In the genomic region with DNA sequence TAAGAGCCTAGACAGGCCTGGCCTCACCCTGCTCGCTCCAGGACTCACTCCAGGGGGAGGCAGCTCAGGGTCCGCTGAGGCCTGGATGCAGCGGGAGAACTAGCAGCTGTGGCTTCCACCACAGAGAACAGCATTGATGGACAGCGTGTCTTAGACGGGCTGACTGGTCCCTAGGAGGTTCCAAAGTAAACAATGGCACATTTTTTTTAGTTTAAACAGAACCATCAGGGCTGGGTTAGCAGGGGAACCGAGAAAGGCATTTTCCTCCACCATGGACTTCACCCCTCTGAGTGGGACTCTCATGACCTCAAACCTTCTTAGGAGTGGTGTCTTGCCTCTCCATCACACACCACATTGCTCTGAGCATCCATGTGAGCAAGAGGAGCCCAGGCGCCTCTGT, we compare ENCODE assay signal across 11 mouse cellular contexts. TPM values are rescaled to one million over a fixed set of nuclear protein-coding genes. Genes with fewer than 3 reads are reported as not detected.
DNase-seq lines count a peak whose midpoint lies in the region; ATAC-seq lines count a peak whose summit lies in the region.
"Had no signal": no experiment of that assay in that cellular context is flagged by ENCODE, and none has a peak within 500 bp of the region (broad histone marks: within the 10 kb centered on the region; RNA-seq: fewer than 3 reads in every experiment).

No protein-coding gene starts in this region.

- DNase-seq in heart, adult 8-10 months (ENCODE audit: low spot score), result no peak
- no peak for DNase-seq in midbrain, embryonic 14.5 days
- no peak for DNase-seq in intestine, embryonic 14.5 days (ENCODE audit: low spot score)
- no peak for DNase-seq in MN1 (ENCODE audit: low spot score)
- no peak for DNase-seq in urinary bladder, postnatal 4 days (ENCODE audit: low spot score in 2 of 2)
- DNase-seq: cerebellum, adult 9-11 months; liver, embryonic 13.5 days had no signal

- peaks cover 10% of the 10 kb centered on the region for H3K36me3 ChIP-seq in heart, embryonic 11.5 days (ENCODE audit: control insufficient read depth, insufficient read depth, low read length)
- H3K36me3 ChIP-seq in midbrain, embryonic 14.5 days (ENCODE audit: control insufficient read depth, insufficient read depth, low read length), result peaks cover 17% of the 10 kb centered on the region
- peaks cover 4% of the 10 kb centered on the region for H3K36me3 ChIP-seq in midbrain, embryonic 16.5 days (ENCODE audit: control insufficient read depth, insufficient read depth, low read length)
- H3K36me3 ChIP-seq in intestine, embryonic 14.5 days (ENCODE audit: control insufficient read depth, insufficient read depth, low read length), result peaks cover 18% of the 10 kb centered on the region
- no peaks in the 10 kb centered on the region for H3K36me3 ChIP-seq in stomach, embryonic 16.5 days (ENCODE audit: control insufficient read depth, insufficient read depth, low read length)

- H3K27me3 ChIP-seq in heart, embryonic 11.5 days (ENCODE audit: control insufficient read depth, insufficient read depth, low read length), result no peaks in the 10 kb centered on the region
- no peaks in the 10 kb centered on the region for H3K27me3 ChIP-seq in midbrain, embryonic 14.5 days (ENCODE audit: control insufficient read depth, insufficient read depth, low read length)
- H3K27me3 ChIP-seq in midbrain, embryonic 16.5 days (ENCODE audit: control insufficient read depth, insufficient read depth, low read depth, low read length), result no peaks in the 10 kb centered on the region
- H3K27me3 ChIP-seq in intestine, embryonic 14.5 days (replicated peaks; ENCODE audit: control insufficient read depth, insufficient read depth, low read length), result no peaks in the 10 kb centered on the region
- no peaks in the 10 kb centered on the region for H3K27me3 ChIP-seq in stomach, embryonic 16.5 days (ENCODE audit: control insufficient read depth, insufficient read depth, low read length)
- H3K27me3 ChIP-seq: liver, embryonic 13.5 days had no signal

- ATAC-seq in heart, embryonic 11.5 days (replicated peaks; ENCODE audit: insufficient number of reproducible peaks, low FRiP score, low TSS enrichment), result no peak
- ATAC-seq in midbrain, embryonic 14.5 days (ENCODE audit: low FRiP score, low TSS enrichment), result no peak
- ATAC-seq in midbrain, embryonic 16.5 days, result no peak
- no peak for ATAC-seq in intestine, embryonic 14.5 days (replicated peaks; ENCODE audit: low FRiP score, low TSS enrichment, low read depth)
- ATAC-seq in stomach, embryonic 16.5 days (ENCODE audit: insufficient read depth, low FRiP score), result no peak

- H3K9me3 ChIP-seq in heart, embryonic 11.5 days (replicated peaks; ENCODE audit: control insufficient read depth, low read length), result no peaks in the 10 kb centered on the region
- no peaks in the 10 kb centered on the region for H3K9me3 ChIP-seq in midbrain, embryonic 14.5 days (ENCODE audit: control insufficient read depth, low read length)
- no peaks in the 10 kb centered on the region for H3K9me3 ChIP-seq in midbrain, embryonic 16.5 days (replicated peaks; ENCODE audit: control insufficient read depth, low read length, poor library complexity, severe bottlenecking)
- H3K9me3 ChIP-seq in intestine, embryonic 14.5 days (ENCODE audit: control insufficient read depth, low read length), result no peaks in the 10 kb centered on the region
- H3K9me3 ChIP-seq in stomach, embryonic 16.5 days (replicated peaks; ENCODE audit: control insufficient read depth, low read length), result no peaks in the 10 kb centered on the region
- H3K9me3 ChIP-seq: liver, embryonic 13.5 days had no signal

- H3K27ac ChIP-seq in heart, embryonic 11.5 days (ENCODE audit: low read depth, low read length), result no peak overlapping the region
- 0 out of 2 replicates have a peak overlapping the region, but pooled peaks have one; percentile 13 for H3K27ac ChIP-seq in midbrain, embryonic 14.5 days (replicated peaks; ENCODE audit: low read depth, low read length)
- no peak overlapping the region for H3K27ac ChIP-seq in midbrain, embryonic 16.5 days (ENCODE audit: low read length)
- peak overlapping the region; percentile 69; the same call in 1 of the 2 replicates for H3K27ac ChIP-seq in intestine, embryonic 14.5 days (ENCODE audit: low read depth)
- peak overlapping the region; percentile 91 for H3K27ac ChIP-seq in stomach, embryonic 16.5 days (ENCODE audit: low read length)
- H3K27ac ChIP-seq: liver, embryonic 13.5 days had no signal

- no peak overlapping the region; the same call in 1 of the 2 replicates for H3K4me2 ChIP-seq in heart, embryonic 11.5 days
- H3K4me2 ChIP-seq in midbrain, embryonic 14.5 days (ENCODE audit: low read length), result no peak overlapping the region
- H3K4me2 ChIP-seq in midbrain, embryonic 16.5 days (ENCODE audit: low read length), result no peak overlapping the region
- no peak overlapping the region for H3K4me2 ChIP-seq in intestine, embryonic 14.5 days (ENCODE audit: low read length)
- no peak overlapping the region for H3K4me2 ChIP-seq in stomach, embryonic 16.5 days (ENCODE audit: low read depth, low read length)
- H3K4me2 ChIP-seq: liver, embryonic 13.5 days had no signal

- no peak overlapping the region for H3K4me3 ChIP-seq in heart, embryonic 11.5 days (ENCODE audit: low read depth, low read length)
- H3K4me3 ChIP-seq in midbrain, embryonic 14.5 days (replicated peaks; ENCODE audit: low read depth, low read length), result no peak overlapping the region
- H3K4me3 ChIP-seq in midbrain, embryonic 16.5 days (ENCODE audit: low read depth, low read length), result no peak overlapping the region
- no peak overlapping the region for H3K4me3 ChIP-seq in intestine, embryonic 14.5 days (ENCODE audit: low read depth, low read length)
- H3K4me3 ChIP-seq in stomach, embryonic 16.5 days (replicated peaks; ENCODE audit: low read length), result no peak overlapping the region
- H3K4me3 ChIP-seq: liver, embryonic 13.5 days had no signal

- WGBS in heart, embryonic 11.5 days (ENCODE audit: insufficient replicate concordance), result 40% methylated on average over 7 of the region's 7 CpGs
- WGBS in midbrain, embryonic 14.5 days, result 38% methylated on average over 7 of the region's 7 CpGs
- WGBS in midbrain, embryonic 16.5 days, result 45% methylated on average over 7 of the region's 7 CpGs
- WGBS in intestine, embryonic 14.5 days, result 36% methylated on average over 7 of the region's 7 CpGs
- 26% methylated on average over 7 of the region's 7 CpGs for WGBS in stomach, embryonic 16.5 days

- H3K4me1 ChIP-seq in heart, embryonic 11.5 days (ENCODE audit: control insufficient read depth, insufficient read depth, low read length), result peaks cover 12% of the 10 kb centered on the region; the same call in 1 of the 2 replicates
- no peaks in the 10 kb centered on the region for H3K4me1 ChIP-seq in midbrain, embryonic 14.5 days (ENCODE audit: control insufficient read depth, insufficient read depth, low read length)
- no peaks in the 10 kb centered on the region for H3K4me1 ChIP-seq in midbrain, embryonic 16.5 days (ENCODE audit: control insufficient read depth, insufficient read depth, low read length)
- H3K4me1 ChIP-seq in intestine, embryonic 14.5 days (replicated peaks; ENCODE audit: control insufficient read depth, insufficient read depth, low read length), result peaks cover 7% of the 10 kb centered on the region; the same call in 1 of the 2 replicates
- H3K4me1 ChIP-seq in stomach, embryonic 16.5 days (ENCODE audit: control insufficient read depth, insufficient read depth, low read length), result peaks cover 23% of the 10 kb centered on the region

- 0 out of 2 replicates have a peak overlapping the region, but pooled peaks have one; percentile 40 for H3K9ac ChIP-seq in heart, embryonic 11.5 days (ENCODE audit: low read depth, low read length)
- H3K9ac ChIP-seq in midbrain, embryonic 14.5 days (replicated peaks; ENCODE audit: low read length), result no peak overlapping the region
- no peak overlapping the region for H3K9ac ChIP-seq in midbrain, embryonic 16.5 days (ENCODE audit: low read depth, low read length)
- H3K9ac ChIP-seq in intestine, embryonic 14.5 days (ENCODE audit: low read length), result no peak overlapping the region
- H3K9ac ChIP-seq in stomach, embryonic 16.5 days (ENCODE audit: low read length), result 0 out of 2 replicates have a peak overlapping the region, but pooled peaks have one; percentile 42
- H3K9ac ChIP-seq: liver, embryonic 13.5 days had no signal

RNA-seq across cellular contexts. Expression of a gene that starts 31.2 kb away (rescaled TPM):
- 38.4 and 42.9 TPM in 2 replicates for polyA plus RNA-seq in heart, embryonic 11.5 days (2014; fragmentation: Nextera tagmentation; extraction: Ambion mirVana)
- total RNA-seq in heart, adult 8-10 months (2022), result 10 to 100 TPM; 42.8 to 61.1 (median 50.7) TPM
- 29.0 and 31.7 TPM in 2 replicates for polyA plus RNA-seq in midbrain, embryonic 14.5 days (2014; fragmentation: Nextera tagmentation; extraction: Ambion mirVana)
- polyA plus RNA-seq in midbrain, embryonic 16.5 days (2015; fragmentation: Nextera tagmentation; extraction: Ambion mirVana), result 20.0 and 24.2 TPM in 2 replicates
- polyA plus RNA-seq in intestine, embryonic 14.5 days (2014; fragmentation: Nextera tagmentation; extraction: Ambion mirVana), result 37.6 and 38.1 TPM in 2 replicates
- polyA plus RNA-seq in stomach, embryonic 16.5 days (2015; fragmentation: Nextera tagmentation; extraction: Ambion mirVana), result 23.3 and 23.5 TPM in 2 replicates

RNA-seq across cellular contexts. Expression of a gene that starts 56.1 kb away (rescaled TPM):
- polyA plus RNA-seq in heart, embryonic 11.5 days (2014; fragmentation: Nextera tagmentation; extraction: Ambion mirVana), result not detected in 2 replicates
- not detected for total RNA-seq in heart, adult 8-10 months (2022)
- 0.09 and 0.15 TPM in 2 replicates for polyA plus RNA-seq in midbrain, embryonic 14.5 days (2014; fragmentation: Nextera tagmentation; extraction: Ambion mirVana)
- 0.17 and 0.20 TPM in 2 replicates for polyA plus RNA-seq in midbrain, embryonic 16.5 days (2015; fragmentation: Nextera tagmentation; extraction: Ambion mirVana)
- 0.15 TPM in 1 of 2 replicates, not detected in the other for polyA plus RNA-seq in intestine, embryonic 14.5 days (2014; fragmentation: Nextera tagmentation; extraction: Ambion mirVana)
- 0.31 and 0.34 TPM in 2 replicates for polyA plus RNA-seq in stomach, embryonic 16.5 days (2015; fragmentation: Nextera tagmentation; extraction: Ambion mirVana)
- total RNA-seq: heart, adult 18-20 months had no signal

Comparison
In these comparisons a context has a peak if more than half of its experiments do, and no peak if none do; other contexts are left out.
1. H3K27ac ChIP-seq: peak in midbrain, embryonic 14.5 days (single experiment), intestine, embryonic 14.5 days (single experiment) and stomach, embryonic 16.5 days (single experiment); none in heart, embryonic 11.5 days (single experiment) and midbrain, embryonic 16.5 days (single experiment).
2. H3K9ac ChIP-seq: peak in heart, embryonic 11.5 days (single experiment) and stomach, embryonic 16.5 days (single experiment); none in midbrain, embryonic 14.5 days (single experiment), midbrain, embryonic 16.5 days (single experiment) and intestine, embryonic 14.5 days (single experiment).